Mouse (Mus musculus): ENCODE data around the gene Slc29a3.

Gene Slc29a3

DNA sequence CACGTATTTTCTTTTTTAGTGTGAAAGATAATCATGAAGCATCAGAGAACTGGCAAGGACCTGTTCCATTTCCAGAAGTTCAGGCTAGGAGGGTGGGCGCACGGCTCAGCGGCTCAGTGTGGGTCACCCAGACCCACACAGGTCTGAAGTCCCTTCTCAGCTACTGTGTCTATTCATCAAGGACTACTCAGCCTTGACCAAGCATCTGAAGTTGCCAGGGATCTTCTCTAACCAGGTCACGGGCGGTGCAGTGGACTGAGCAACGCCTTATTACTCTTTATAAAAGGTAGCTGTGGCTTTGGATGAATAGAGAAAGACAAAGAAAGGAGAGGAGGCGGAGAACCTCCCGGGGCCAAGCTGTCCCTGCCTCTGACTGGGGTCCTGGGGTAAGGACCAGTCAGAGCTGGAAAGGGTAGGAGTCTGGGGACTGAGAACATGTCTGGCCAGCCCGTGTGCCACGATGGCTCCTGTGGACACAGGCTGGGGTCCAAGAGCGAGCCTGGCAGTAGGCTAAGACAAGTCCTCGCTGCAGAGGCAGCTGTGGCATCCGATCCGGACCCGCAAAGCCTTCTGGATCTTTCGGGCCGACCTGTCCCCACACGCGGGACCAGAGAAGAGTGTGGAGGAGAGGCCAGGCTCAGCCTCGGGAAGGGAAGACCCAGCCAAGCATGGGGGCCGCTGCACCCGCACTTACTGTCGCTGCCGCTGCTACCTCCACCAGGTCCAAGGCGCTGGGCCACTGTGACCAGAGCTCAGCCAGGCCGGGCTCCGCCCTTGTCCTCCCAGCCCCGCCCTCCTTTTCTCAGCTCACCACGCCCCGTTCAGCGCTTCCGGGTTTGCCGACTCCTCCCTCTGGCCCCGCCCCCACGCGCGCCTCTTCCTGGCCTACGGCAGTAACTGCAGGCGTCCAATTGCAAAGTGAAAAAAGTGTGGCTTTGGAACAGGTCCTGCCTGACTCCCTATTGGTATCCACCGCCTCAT, at the start of gene Slc29a3:
TSS of gene Slc29a3 (minus strand) at position 755 of the 981 bp plus-strand sequence.
- peak; percentile 93 for DNase-seq

DNA sequence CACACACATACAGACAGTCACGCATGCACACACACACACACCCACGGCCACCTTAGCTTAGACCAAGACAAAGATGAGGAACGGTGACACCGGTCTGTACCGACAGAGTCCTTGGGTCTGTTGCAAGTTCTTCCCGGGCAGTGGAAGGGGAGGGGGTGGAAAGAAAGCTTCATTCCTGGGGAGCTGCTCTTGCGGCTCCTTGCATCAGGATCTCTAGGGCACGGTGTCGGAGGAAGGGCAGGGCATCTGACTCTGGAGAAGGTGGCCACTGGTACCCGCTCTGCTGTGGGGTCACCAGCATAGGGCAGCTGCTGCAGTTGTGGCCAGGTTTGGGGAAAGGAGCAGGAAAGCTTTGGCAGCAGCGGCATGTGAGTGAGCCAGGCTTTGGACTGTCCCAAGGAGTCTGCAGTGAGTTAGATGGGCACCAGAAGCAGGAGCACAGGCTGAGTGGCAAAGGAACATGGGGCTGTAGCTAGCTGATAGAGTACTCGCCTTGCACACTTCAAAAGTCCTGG, 49.4 kb upstream of the Slc29a3 start:
- DNase-seq, result no peak

DNA sequence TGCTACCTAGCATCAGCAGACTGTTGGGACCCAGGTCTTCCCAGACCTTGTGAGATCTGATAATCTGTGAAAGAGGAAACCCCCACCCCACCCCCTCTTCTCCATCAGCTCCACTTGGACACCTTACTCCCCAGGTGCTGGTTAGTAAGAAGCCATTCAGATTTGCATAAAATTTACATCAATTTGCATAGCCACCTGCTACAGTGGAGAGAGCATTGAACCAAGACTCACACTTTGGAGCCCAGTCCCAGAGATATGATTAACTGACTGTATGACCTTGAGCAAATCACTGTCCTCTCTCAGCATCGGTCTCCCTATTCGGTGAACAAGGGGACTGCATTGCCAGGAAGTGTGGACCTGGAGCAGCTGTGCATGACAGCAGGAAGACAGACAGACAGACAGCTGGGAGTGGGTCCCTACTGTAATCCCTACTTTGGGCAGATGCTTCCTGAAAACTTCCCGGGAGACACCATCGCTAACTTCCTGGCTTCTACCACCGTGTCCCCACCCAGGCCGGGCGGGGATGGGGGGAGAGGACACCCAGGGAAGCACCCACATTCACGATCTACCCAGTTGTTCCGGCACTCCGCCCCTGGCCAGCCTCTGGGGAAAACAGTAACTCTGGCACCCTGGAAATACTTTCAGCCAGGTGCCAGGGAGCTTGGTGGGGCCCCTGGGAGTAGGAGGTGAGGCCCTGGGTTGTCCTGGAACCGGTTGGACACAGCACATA, 48.7 kb upstream of the Slc29a3 start:
- no peak for DNase-seq

DNA sequence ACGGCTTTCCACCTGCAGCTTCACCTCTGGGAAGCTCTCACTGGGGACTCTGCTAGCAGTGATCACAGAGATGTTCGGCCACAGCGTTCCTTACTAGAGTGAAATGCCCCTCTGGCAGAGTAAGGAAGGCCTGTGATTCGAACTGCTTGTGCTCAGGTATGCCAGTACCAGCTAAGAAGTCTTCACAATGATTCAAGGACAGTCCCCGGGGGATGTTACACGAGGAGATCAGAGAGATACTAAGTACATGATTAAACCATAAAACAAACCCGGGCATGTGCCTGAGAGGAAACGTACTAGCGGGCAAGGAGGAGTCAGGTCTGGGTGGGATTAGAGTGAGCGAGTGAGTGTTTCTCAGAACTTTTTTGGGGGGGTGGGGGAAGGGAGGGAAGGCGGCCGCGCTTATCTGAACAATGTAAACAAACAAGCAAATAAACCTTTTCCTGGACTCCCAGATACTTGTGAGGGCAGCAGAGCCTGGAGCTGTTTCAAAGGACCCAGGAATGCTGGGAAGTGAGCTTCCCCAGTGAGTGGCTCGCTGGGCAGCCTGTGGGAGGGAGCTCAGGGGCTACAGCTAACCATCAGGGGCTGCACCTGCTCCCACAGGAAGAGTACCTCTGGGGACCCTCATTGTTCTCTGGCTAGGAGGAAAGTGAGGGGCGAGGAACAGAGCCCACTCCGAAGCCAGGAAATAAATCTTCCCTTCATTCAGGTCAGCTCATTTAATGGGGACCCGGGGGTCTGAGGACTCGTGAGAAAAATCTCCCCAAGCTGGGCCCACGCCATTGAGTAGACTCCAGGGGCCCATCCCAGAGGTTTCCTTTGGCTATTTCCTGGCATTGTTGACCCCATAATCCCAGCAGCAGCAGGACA, 47.9 kb upstream of the Slc29a3 start:
- no peak for DNase-seq

DNA sequence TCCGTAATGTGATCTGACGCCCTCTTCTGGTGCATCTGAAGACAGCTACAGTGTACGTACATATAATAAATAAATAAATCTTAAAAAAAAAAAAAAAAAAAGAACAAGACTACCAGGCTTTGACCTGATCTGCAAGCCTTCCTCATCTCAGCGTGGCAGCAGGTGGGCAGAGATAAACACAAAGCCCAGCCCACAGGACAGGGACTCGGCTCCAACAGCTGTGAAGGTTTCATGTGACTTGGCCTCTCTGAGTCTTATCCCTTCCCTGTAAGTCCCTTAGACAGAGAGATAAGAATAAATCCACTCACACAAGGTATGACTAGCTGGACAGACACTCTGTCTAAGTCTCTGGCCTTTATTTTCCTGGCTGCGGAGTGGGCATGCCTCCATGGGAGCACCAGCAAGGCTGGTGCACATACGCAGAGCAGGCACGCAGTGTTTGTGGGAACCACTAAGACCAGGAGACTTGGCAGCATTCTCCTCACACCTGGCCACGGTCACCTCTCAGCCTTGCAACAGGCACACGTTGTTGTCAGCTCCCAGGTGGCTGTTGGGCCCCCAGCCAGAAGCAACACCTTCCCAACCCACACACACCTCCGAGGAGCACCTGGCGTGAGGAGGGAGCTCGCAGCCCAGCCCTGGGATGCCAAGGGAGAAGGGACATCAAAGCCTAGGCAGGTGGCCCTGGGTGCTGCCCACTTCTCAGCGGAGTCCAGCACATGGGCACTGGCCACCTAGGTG, 45.3 kb upstream of the Slc29a3 start:
- DNase-seq, result no peak

DNA sequence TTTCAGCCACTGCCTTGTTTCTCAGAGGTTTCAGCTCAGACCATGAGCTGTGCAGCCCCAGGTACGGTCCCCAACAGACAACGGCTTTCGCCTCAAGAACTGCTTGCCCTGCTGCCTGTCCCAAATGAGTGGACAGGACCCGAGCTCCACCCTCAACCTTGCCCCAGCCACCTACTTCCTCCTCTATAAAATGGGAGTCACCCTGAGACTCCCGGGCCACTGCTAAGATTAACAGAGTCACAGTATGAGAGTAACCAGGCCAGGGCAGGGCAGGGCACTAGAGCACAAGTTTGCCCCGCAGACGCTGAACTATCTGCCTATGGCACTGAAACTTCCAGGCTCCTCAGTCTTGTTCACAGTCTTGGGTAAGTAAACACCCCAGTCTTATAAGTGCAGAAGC, 43.9 kb upstream of the Slc29a3 start:
- DNase-seq, result no peak

DNA sequence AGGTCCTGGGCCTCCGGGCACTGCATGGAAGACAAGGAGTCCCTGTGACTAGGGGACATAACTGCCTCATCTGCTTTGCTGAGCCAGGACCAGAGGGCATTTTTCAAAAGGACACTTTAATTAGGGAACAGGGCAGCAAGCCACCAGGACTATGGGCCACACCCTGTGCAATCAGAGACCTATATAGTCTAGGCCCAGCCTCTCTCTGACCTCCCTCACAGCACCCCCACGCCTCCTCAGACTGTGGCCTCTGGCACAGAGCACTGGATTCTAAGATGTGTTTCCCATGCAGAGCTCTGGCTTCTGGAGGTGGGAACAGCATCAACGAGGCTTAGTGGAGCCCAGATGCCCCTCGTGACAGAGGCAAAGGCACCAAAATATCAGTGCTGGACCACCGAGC, 43.4 kb upstream of the Slc29a3 start:
- DNase-seq, result no peak

DNA sequence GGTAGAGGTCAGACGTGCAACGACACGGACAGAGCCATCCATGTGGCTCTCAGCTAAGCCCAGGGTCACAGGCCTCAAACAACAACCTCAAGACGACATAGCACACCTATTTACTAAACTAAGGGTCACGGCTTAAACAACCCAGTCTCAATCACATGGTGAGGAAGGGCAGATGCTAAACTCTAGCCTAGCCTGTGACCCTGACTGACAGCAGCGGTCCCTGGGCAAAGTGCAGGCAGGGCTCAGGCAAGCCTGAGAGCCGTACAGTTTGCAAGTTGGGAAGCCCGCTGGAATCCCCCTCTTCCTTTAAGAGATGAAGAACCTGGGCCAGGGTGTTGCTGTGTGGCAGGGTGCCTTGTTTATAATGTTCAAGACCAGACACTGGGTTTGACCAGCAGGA, 42.2 kb upstream of the Slc29a3 start:
- no peak for DNase-seq

DNA sequence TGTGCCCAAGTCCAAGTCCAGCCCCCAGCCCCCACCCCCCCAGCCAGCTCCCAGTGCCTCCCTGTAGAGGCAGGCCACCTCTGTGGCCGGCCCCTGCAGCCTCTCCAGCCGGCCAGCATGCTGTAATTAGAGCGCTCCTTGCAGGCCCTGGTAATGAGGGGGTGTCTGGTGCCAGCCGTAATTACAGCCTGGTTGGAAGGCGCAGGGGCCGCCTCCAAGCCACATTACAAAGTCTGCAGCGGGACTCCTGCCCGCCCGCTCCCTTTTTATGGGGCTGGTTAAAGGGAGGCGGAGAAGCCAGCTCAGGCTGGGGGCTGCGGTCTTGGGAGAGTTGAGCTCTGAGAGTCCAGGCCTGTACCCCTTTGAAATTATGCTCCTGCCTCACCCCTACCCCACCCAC, 41.8 kb upstream of the Slc29a3 start:
- no peak for DNase-seq

DNA sequence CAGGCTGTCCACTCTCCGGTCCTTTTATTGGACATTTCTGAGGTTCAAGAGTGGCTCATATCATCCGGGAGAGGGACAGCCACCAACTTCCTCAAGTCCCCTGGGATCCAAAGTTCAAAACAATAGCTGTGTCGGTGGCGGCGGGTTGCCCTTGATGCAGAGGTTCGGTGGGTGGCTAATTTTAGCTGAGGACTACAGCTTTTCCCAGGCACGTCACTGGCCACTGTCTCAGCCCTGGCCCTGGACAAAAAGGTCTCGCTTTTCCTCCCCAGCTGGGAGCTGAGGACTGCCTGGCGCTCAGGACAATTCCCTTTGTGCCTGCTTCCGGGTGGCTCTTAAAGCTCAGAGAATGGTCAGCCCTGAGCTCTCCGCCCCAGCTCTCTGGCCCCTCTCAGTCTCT, 40.2 kb upstream of the Slc29a3 start:
- DNase-seq, result no peak

DNA sequence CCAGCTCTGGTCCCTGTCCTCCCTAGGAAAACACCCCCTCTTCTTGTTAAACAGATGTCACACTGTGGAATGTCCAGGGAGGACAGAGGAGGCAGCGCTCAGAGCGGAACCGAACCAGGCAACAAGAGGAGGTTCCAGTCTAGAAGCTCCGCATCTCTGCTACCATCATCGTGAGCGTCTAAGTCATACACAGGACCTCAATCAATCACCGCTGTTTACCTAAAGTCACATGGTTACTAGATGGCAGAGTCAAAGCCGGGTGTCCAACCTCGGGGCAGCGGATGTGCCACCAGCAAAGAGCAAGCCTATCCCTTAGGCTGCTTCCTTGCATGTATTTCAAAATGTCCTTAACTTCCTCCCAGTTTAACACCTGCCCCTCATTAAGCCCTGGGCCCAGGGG, 39.8 kb upstream of the Slc29a3 start:
- DNase-seq, result no peak

DNA sequence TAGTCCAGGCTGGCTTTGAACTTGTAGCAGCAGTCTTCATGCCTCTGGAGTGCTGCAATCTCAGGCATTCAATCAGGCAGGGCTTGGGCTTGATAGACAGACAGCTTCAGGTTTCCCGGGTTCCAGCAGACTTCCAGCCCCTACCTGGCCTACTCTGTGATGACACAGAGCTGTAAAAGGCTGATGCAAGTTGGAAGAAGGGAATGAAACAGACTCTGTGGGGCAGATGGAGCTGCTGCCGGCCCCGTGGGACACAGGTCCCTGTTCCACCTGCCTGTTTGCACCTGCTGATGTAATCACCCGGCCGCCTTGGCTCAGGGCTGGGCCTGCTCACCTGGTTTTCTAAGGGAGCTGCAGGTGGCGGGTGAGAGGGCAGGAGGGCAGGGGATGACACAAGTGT, 38.3 kb upstream of the Slc29a3 start:
- no peak for DNase-seq

DNA sequence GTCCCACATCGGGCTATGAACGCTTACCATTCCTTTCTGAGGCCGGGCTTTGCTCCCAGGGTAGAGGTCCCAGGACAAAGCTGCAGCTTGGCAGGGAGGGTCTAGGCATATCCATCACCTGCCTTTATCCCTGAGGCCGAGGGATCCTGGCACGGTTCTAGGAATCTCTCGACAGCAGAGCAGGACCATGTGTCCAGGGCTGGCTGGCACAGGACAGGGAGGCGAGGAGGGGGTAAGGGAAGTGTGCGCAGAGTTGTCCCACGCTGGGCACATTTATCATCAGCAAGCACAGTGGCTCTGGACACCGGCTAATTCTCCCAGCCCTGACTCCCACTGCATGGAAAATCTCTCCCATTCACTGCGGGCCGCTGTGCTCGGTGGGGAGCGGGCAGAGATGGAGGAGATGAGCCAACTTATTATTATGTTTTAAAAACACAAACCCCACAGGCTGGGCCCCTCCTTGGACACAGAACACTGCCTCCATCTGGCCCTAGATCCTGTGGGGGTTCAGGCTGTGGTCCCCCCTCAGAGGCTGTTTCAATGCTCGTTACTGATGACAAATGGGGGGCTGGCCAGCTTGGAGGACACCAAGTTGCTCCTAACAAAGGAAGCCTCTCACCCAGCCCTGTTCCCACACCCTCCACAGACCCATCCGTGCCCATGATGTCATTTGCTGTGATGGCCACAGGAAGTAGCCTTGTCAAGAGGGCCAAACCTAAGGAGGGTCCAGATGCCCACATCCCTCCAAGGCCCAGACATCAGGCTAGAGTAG, 34.9 kb upstream of the Slc29a3 start:
- no peak for DNase-seq

DNA sequence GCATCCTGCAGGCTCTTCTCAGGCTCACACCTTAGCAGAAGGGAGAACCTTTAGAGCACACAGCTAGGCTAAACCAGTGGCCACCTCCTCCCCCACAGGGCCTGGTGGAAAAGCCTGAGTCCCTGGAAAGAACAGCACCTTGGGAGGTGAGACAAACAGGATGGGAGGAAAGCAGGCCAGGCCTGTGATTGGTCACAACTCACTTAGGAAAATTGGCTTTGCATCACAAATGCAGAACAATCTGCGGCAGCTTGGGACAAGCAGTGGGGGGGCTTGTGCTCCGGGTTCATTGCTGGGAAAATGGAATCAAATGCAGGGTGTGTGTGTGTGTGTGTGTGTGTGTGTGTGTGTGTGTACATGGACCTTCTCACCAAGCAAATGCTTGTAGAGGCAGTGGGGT, 31.0 kb upstream of the Slc29a3 start:
- DNase-seq, result no peak

DNA sequence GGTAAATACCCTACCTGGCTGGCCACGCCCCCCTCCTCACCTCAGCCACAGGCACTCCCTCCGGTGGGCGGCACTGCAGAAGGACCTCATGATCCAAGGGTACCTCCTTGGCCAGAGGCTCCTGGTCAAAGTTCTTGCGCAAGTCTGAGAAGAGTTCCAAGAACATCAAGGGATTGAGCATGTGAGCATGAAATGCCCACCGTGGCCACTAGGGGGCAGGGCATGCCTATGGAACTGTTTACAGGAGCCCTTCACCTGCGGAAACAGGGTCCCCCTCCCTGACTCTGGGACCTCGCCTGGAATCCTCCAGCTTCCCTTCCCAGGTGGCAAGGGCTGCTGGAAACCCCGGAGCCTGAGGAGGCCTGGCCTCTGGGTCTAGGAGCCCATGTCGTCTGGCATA, 27.0 kb upstream of the Slc29a3 start:
- DNase-seq, result peak; percentile 63

DNA sequence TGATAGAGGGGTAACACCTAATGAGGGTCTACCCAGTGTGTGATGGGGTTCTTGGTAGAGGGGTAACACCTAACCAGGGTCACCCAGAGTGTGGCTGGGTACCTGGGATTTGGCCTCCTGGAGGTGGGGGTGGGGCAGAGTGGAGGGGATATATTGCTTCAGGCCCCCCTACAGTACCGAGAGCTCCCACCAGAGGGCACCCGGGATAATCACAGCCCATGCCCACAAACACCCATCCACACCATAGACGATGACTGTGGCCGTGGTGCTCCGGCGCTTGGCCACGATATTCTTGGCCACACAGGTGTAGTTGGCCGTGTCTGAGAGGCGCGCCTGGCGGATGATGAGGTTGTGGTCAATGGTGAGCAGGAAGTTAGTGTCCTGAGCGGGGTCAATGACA, 25.9 kb upstream of the Slc29a3 start:
- no peak for DNase-seq

DNA sequence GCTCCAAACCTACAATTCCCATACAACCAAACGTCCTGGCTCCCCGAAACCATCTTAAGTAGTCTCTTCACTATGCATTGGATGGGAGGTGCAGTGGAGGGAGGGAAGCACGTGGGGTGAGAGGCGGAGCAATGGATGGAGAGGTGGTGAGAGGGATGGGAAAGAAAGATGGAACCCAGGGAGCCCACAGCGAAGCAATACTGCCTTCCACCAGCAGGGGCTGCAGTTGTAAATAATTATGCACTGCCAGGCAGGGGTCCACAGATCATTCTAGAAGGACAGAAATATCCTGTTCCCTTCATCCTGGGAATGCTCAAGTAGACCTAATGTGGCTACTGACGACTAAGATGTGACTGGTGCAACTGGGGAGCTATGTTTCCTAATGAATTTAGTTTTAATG, 22.9 kb upstream of the Slc29a3 start:
- no peak for DNase-seq

DNA sequence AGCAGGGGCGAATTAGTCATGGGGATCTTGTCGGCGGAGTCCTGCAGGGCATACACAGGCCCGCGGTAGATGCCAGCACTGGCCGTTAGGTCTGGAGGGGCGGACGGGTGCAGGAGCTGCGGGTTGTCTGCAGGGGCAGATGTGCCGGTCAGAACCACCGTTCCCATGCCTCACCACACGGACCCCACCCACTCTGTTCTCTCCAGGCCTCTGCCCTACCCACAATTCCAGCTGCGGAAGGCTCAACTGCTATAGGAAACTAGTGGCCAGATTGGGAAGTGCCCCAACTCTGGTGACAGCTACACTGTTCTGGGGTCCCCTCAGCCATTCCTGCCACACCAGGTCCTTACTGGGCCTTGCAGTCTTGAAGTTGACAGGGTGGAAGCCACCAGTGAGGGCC, 22.0 kb upstream of the Slc29a3 start:
- DNase-seq, result no peak

DNA sequence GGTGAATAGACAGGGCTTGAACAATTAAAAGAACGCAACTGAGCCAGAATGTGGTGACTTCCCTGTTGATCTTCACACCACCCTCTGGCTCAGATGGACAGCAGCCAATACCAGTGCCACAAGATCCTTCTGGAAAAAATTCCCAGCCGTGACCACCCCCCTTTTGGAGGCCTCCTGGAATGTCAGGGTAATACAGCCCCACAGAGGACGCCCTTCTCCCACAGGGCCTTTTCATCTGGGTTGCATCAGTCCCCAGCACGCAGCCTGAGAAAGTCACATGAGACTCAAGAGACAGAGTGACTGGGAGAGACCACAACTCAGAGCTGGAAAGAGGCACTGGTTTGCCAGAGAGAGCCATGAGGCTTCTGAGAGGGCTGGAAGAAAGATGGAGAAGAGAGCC, 18.3 kb upstream of the Slc29a3 start:
- no peak for DNase-seq

DNA sequence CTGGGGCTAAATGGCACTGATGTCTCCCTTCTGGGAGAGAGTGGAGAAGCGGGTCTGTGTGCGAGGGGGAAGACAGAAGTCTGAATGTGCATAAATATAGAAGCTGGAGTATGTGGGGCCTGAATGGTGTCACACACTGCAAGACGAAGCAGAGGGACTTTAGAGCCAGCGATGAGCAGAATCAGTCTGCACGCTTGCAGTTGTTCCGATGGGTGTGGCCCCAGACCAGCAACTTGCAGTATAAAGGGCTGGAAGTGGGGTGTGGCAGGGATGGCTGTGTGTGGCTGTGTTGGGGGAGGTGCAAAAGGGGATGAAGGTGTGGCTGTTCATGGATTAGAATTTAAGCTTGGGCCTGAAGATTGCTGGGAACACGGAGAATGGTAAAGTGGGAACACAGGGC, 16.0 kb upstream of the Slc29a3 start:
- DNase-seq, result no peak

DNA sequence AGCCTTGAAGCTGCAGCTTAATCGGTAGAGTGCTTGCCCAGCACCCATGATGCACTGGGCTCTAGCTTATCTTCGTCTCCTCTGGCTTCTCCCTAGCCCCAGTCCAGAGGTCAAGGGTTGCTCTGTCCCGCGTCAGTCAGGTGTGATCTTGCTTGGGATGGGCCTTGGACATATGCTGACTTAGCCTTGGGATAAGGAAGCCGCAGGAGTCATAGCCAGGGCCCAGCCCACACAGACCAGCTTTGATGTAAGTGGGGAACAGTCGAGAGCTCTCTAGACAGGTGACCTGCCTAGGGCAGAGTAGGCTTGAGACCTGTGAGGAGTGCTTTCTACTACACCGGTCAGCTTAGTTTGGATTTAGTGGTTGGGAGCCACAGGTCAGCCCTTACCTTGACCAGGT, 14.8 kb upstream of the Slc29a3 start:
- DNase-seq, result no peak
